Mouse (Mus musculus) cerebellum, postnatal 14 days (tissue): Measurements from ENCODE around the gene Cct7.
A peak's percentile ranks its signal among the peaks of the same experiment; 100 is the strongest.

Source experiments
- DNase-seq, 2 experiments: peaks; one replicate each; pipeline ENCODE4 v3.0.0; 2021; ENCODE audit warnings: mixed read lengths in 2 of 2

Cct7 gene

GRCm38 (mm10) chr6:85504908-85505307 lies 53.6 kb downstream of the Cct7 start:
- DNase-seq: no peak

- DNase-seq: no peak
Measured at GRCm38 (mm10) chr6:85508602-85509001, 57.3 kb downstream of the Cct7 start.

GRCm38 (mm10) chr6:85510476-85510875 lies 59.2 kb downstream of the Cct7 start:
- DNase-seq: peak; percentile 93 to 97

- DNase-seq: peak; percentile 47 to 52
Measured at GRCm38 (mm10) chr6:85511286-85512055, 60.2 kb downstream of the Cct7 start.

- peak; percentile 45 to 47 for DNase-seq
Measured at GRCm38 (mm10) chr6:85512056-85512440, 60.7 kb downstream of the Cct7 start.

GRCm38 (mm10) chr6:85512577-85513530 lies 61.5 kb downstream of the Cct7 start:
- peak; percentile 56 to 60 for DNase-seq

- DNase-seq: peak; percentile 86 to 91
Measured at GRCm38 (mm10) chr6:85513531-85513910, 62.2 kb downstream of the Cct7 start, which contains the start of gene Egr4. Egr4 (minus strand) TSS chr6:85513589.

- peak; percentile 99 to 100 for DNase-seq
Measured at GRCm38 (mm10) chr6:85515941-85516340, 64.6 kb downstream of the Cct7 start.
